Comparison of ENCODE assay signal across 9 mouse cellular contexts in genomic region chr1:135698046-135698445, GRCm38 (mm10). TPM values are rescaled to one million over a fixed set of nuclear protein-coding genes. Genes with fewer than 3 reads are reported as not detected.
A peak's percentile ranks its signal among the peaks of the same experiment; 100 is the strongest.
DNase-seq lines count a peak whose midpoint lies in the region; ATAC-seq lines count a peak whose summit lies in the region.
"Had no signal": no experiment of that assay in that cellular context is flagged by ENCODE, and none has a peak within 500 bp of the region (broad histone marks: within the 10 kb centered on the region; RNA-seq: fewer than 3 reads in every experiment).

No protein-coding gene starts in this region.

- no peaks in the 10 kb centered on the region for H3K36me3 ChIP-seq in hindbrain, embryonic 10.5 days
- H3K36me3 ChIP-seq in hindbrain, embryonic 16.5 days (ENCODE audit: control insufficient read depth, insufficient read depth, low read length): no peaks in the 10 kb centered on the region
- H3K36me3 ChIP-seq in embryonic facial prominence, embryonic 11.5 days (replicated peaks; ENCODE audit: control insufficient read depth, insufficient read depth, low read depth, low read length): no peaks in the 10 kb centered on the region
- H3K36me3 ChIP-seq in limb, embryonic 10.5 days: no peaks in the 10 kb centered on the region

- ATAC-seq in hindbrain, embryonic 16.5 days: no peak
- no peak; the same call in 1 of the 2 replicates for ATAC-seq in embryonic facial prominence, embryonic 11.5 days (replicated peaks; ENCODE audit: insufficient number of reproducible peaks, low FRiP score, low TSS enrichment, low read depth)

- H3K4me3 ChIP-seq in hindbrain, embryonic 10.5 days: peak overlapping the region; percentile 48
- no peak overlapping the region for H3K4me3 ChIP-seq in hindbrain, embryonic 16.5 days (ENCODE audit: low read length)
- H3K4me3 ChIP-seq in embryonic facial prominence, embryonic 11.5 days (ENCODE audit: low read depth, low read length): 0 out of 2 replicates have a peak overlapping the region, but pooled peaks have one; percentile 5
- peak overlapping the region; percentile 47 for H3K4me3 ChIP-seq in limb, embryonic 10.5 days

- H3K9ac ChIP-seq in hindbrain, embryonic 16.5 days (ENCODE audit: low read depth, low read length): no peak overlapping the region
- H3K9ac ChIP-seq in embryonic facial prominence, embryonic 11.5 days (replicated peaks; ENCODE audit: low read length): no peak overlapping the region

- H3K4me2 ChIP-seq in hindbrain, embryonic 16.5 days (ENCODE audit: low read length): no peak overlapping the region
- H3K4me2 ChIP-seq in embryonic facial prominence, embryonic 11.5 days (ENCODE audit: low read depth, low read length): no peak overlapping the region; the same call in 1 of the 2 replicates

- H3K4me1 ChIP-seq in hindbrain, embryonic 10.5 days (replicated peaks): peaks cover 28% of the 10 kb centered on the region
- H3K4me1 ChIP-seq in hindbrain, embryonic 16.5 days (ENCODE audit: control insufficient read depth, insufficient read depth, low read depth, low read length): peaks cover 15% of the 10 kb centered on the region
- H3K4me1 ChIP-seq in embryonic facial prominence, embryonic 11.5 days (ENCODE audit: control insufficient read depth, insufficient read depth, low read length): peaks cover 2% of the 10 kb centered on the region
- peaks cover 36% of the 10 kb centered on the region for H3K4me1 ChIP-seq in limb, embryonic 10.5 days

- H3K9me3 ChIP-seq in hindbrain, embryonic 10.5 days: peaks cover 5% of the 10 kb centered on the region; the same call in 1 of the 2 replicates
- no peaks in the 10 kb centered on the region for H3K9me3 ChIP-seq in hindbrain, embryonic 16.5 days (ENCODE audit: control insufficient read depth, low read length)
- no peaks in the 10 kb centered on the region for H3K9me3 ChIP-seq in embryonic facial prominence, embryonic 11.5 days (replicated peaks; ENCODE audit: control insufficient read depth, low read length)
- H3K9me3 ChIP-seq in limb, embryonic 10.5 days (replicated peaks): no peaks in the 10 kb centered on the region

- H3K27me3 ChIP-seq in hindbrain, embryonic 10.5 days (ENCODE audit: insufficient read depth, poor library complexity, severe bottlenecking): peaks cover 38% of the 10 kb centered on the region
- no peaks in the 10 kb centered on the region for H3K27me3 ChIP-seq in hindbrain, embryonic 16.5 days (replicated peaks; ENCODE audit: control insufficient read depth, insufficient read depth, low read length)
- no peaks in the 10 kb centered on the region; the same call in 1 of the 2 replicates for H3K27me3 ChIP-seq in embryonic facial prominence, embryonic 11.5 days (ENCODE audit: control insufficient read depth, insufficient read depth, low read length)
- H3K27me3 ChIP-seq in limb, embryonic 10.5 days (ENCODE audit: low read depth, poor library complexity, severe bottlenecking): peaks cover 21% of the 10 kb centered on the region

- 28% methylated on average over 6 of the region's 6 CpGs for WGBS in hindbrain, embryonic 10.5 days
- 33% methylated on average over 6 of the region's 6 CpGs for WGBS in hindbrain, embryonic 16.5 days
- 32% methylated on average over 6 of the region's 6 CpGs for WGBS in embryonic facial prominence, embryonic 11.5 days
- 25% methylated on average over 6 of the region's 6 CpGs for WGBS in limb, embryonic 10.5 days

- H3K27ac ChIP-seq in hindbrain, embryonic 10.5 days: no peak overlapping the region
- no peak overlapping the region for H3K27ac ChIP-seq in hindbrain, embryonic 16.5 days (ENCODE audit: low read depth, low read length)
- no peak overlapping the region for H3K27ac ChIP-seq in embryonic facial prominence, embryonic 11.5 days (replicated peaks; ENCODE audit: low read depth, low read length)
- H3K27ac ChIP-seq in limb, embryonic 10.5 days: no peak overlapping the region

- DNase-seq in hindbrain, embryonic 10.5 days (ENCODE audit: low spot score): no peak
- peak; percentile 60 for DNase-seq in MN1 (ENCODE audit: low spot score)
- DNase-seq in embryonic facial prominence, embryonic 11.5 days (ENCODE audit: low spot score): no peak
- no peak for DNase-seq in limb, embryonic 10.5 days (ENCODE audit: low spot score)
- no peak for DNase-seq in adrenal gland, adult (ENCODE audit: inconsistent age in 2 of 2, low spot score in 1 of 2)
- DNase-seq in left cerebral cortex, adult 8-10 months (ENCODE audit: low spot score in 2 of 2): no peak
- DNase-seq: cerebellum, adult 2 months; lung, postnatal 4 days had no signal

RNA-seq across cellular contexts. Expression of gene Csrp1, which starts 21.8 kb away (rescaled TPM):
- polyA plus RNA-seq in hindbrain, embryonic 10.5 days (2016; fragmentation: Nextera tagmentation; extraction: Ambion mirVana): 51.0 and 56.2 TPM in 2 replicates
- polyA plus RNA-seq in hindbrain, embryonic 16.5 days (2015; fragmentation: Nextera tagmentation; extraction: Ambion mirVana): 20.6 and 23.7 TPM in 2 replicates
- 52.9 and 53.2 TPM in 2 replicates for polyA plus RNA-seq in embryonic facial prominence, embryonic 11.5 days (2014; fragmentation: Nextera tagmentation; extraction: Ambion mirVana)
- polyA plus RNA-seq in limb, embryonic 10.5 days (2016; fragmentation: Nextera tagmentation; extraction: Ambion mirVana): 46.3 and 54.4 TPM in 2 replicates
- 100 to 1,000 TPM; 277 to 320 (median 278) TPM for total RNA-seq in left cerebral cortex, adult 8-10 months (2022)
